Mouse (Mus musculus): ENCODE results near the gene Ppp4r1. TPM values are rescaled to one million over a fixed set of nuclear protein-coding genes. Genes with fewer than 3 reads are reported as not detected.

The Ppp4r1 gene
- total and polyA plus RNA-seq, 3 experiments, result 21.8 to 313 (median 34.3) TPM

GRCm38 (mm10) chr17:65851749-65852148 lies 69.4 kb downstream of the Ppp4r1 start:
- no peaks in the 10 kb centered on the region for H3K27me3 ChIP-seq (ENCODE audit: control insufficient read depth in 1 of 2, insufficient read depth in 2 of 2, low read length in 2 of 2)
- no peaks in the 10 kb centered on the region for H3K79me2 ChIP-seq (ENCODE audit: control insufficient read depth, insufficient read depth, low read length, poor library complexity)
- H3K36me3 ChIP-seq (ENCODE audit: control insufficient read depth in 1 of 2, insufficient read depth in 2 of 2, low read length in 2 of 2), result peaks cover 1 to 6% of the 10 kb centered on the region in 2 experiments
- H3K9ac ChIP-seq (ENCODE audit: control insufficient read depth, low read depth, low read length, poor library complexity, severe bottlenecking), result no peak overlapping the region
- no peak overlapping the region for H3K4me3 ChIP-seq (ENCODE audit: control insufficient read depth in 1 of 2, insufficient read depth in 1 of 2, low read depth in 2 of 2, low read length in 2 of 2)
- H3K27ac ChIP-seq (ENCODE audit: control insufficient read depth, low read depth, low read length), result no peak overlapping the region
- TF ChIP-seq CTCF (IDR thresholded peaks at IDR 0.05 in 2 of 3, conservative IDR thresholded peaks at IDR 0.05 in 1 of 3; ENCODE audit: control insufficient read depth in 1 of 3, insufficient read depth in 1 of 3, low read depth in 2 of 3, low read length in 3 of 3, poor library complexity in 1 of 3, severe bottlenecking in 1 of 3) (peak; percentile 24 to 53 (median 29); a peak in 4 of 6 replicates), MXI1 (IDR thresholded peaks at IDR 0.05; ENCODE audit: low read depth, low read length) (no peak), POLR2AphosphoS5 (IDR thresholded peaks at IDR 0.05; ENCODE audit: borderline replicate concordance, low read depth, low read length) (no peak), KAT2A (conservative IDR thresholded peaks at IDR 0.05; ENCODE audit: low read depth, low read length) (no peak), SMC3 (IDR thresholded peaks at IDR 0.05; ENCODE audit: low read depth, low read length) (peak; percentile 49), TAL1 (IDR thresholded peaks at IDR 0.05; ENCODE audit: low read length) (no peak), ZNF384 (IDR thresholded peaks at IDR 0.05; ENCODE audit: low read depth, low read length) (no peak), RAD21 (IDR thresholded peaks at IDR 0.05; ENCODE audit: low read depth, low read length) (peak; percentile 29), MAZ (IDR thresholded peaks at IDR 0.05; ENCODE audit: low read depth, low read length) (no peak), EP300 (IDR thresholded peaks at IDR 0.05; ENCODE audit: low read depth in 1 of 2, low read length in 2 of 2) (no peak), UBTF (IDR thresholded peaks at IDR 0.05; ENCODE audit: borderline replicate concordance, insufficient read depth, low read depth, low read length) (no peak), USF1 (IDR thresholded peaks at IDR 0.05; ENCODE audit: low read depth, low read length) (no peak), JUND (IDR thresholded peaks at IDR 0.05; ENCODE audit: low read depth, low read length) (no peak), CHD1 (IDR thresholded peaks at IDR 0.05; ENCODE audit: low read depth, low read length) (no peak), GATA1 (IDR thresholded peaks at IDR 0.05; ENCODE audit: low read depth, low read length) (no peak), MEF2A (IDR thresholded peaks at IDR 0.05; ENCODE audit: extremely low read depth, insufficient replicate concordance, low read depth, low read length, poor library complexity, severe bottlenecking) (no peak), MYB (IDR thresholded peaks at IDR 0.05; ENCODE audit: low read depth, low read length) (no peak), ZC3H11A (IDR thresholded peaks at IDR 0.05; ENCODE audit: low read depth, low read length) (no peak)
- peak; percentile 38 for DNase-seq (ENCODE audit: low read depth, low spot score)
- H3K4me1 ChIP-seq (ENCODE audit: control insufficient read depth in 1 of 2, insufficient read depth in 2 of 2, low read length in 2 of 2), result peaks cover 0 to under 1% of the 10 kb centered on the region in 2 experiments; a peak in 2 of 4 replicates
- H3K9me3 ChIP-seq (replicated peaks; ENCODE audit: insufficient read depth, low read length), result no peaks in the 10 kb centered on the region

DNA sequence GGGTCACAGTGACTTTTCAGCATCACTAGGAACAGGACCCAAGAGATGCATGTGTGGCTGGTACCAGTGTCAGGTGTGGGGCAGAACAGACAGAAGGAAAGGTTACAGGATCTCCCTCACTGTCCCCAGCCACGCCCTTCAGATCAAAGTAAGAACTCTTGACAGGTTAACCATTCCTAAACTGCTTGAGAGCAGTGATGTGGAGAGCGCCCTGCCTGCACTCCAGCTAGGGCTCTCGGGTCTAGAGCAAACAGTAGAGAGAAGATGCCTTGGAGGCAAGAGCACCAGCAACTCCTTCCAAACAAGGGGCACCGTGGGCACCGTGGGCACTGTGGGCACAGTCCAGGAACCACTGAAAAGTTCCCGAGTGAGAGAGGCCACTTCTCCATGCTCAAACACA lies 71.0 kb downstream of the Ppp4r1 start:
- Histone ChIP-seq H3K27ac (ENCODE audit: control insufficient read depth, low read depth, low read length) (no peak overlapping the region), H3K36me3 (ENCODE audit: control insufficient read depth in 1 of 2, insufficient read depth in 2 of 2, low read length in 2 of 2) (peaks cover 8 to 16% of the 10 kb centered on the region in 2 experiments)
- TF ChIP-seq MYB (IDR thresholded peaks at IDR 0.05; ENCODE audit: low read depth, low read length), result no peak
- TF ChIP-seq ZNF384 (IDR thresholded peaks at IDR 0.05; ENCODE audit: low read depth, low read length), result no peak
- TF ChIP-seq MEF2A (IDR thresholded peaks at IDR 0.05; ENCODE audit: extremely low read depth, insufficient replicate concordance, low read depth, low read length, poor library complexity, severe bottlenecking), result no peak
- TF ChIP-seq SIN3A (IDR thresholded peaks at IDR 0.05; ENCODE audit: low read length), result no peak
- TF ChIP-seq CHD1 (IDR thresholded peaks at IDR 0.05; ENCODE audit: low read depth, low read length), result no peak
- TF ChIP-seq NRF1 (IDR thresholded peaks at IDR 0.05; ENCODE audit: insufficient read depth, low read depth, low read length, poor library complexity, severe bottlenecking), result no peak
- TF ChIP-seq TBP (IDR thresholded peaks at IDR 0.05; ENCODE audit: low read depth, low read length), result no peak
- TF ChIP-seq NELFE (IDR thresholded peaks at IDR 0.05; ENCODE audit: low read depth, low read length), result no peak
- no peak for TF ChIP-seq MAZ (IDR thresholded peaks at IDR 0.05; ENCODE audit: low read depth, low read length)
- no peak for TF ChIP-seq ZC3H11A (IDR thresholded peaks at IDR 0.05; ENCODE audit: low read depth, low read length)
- TF ChIP-seq EP300 (IDR thresholded peaks at IDR 0.05; ENCODE audit: low read depth in 1 of 2, low read length in 2 of 2), result no peak
- no peak for TF ChIP-seq ZMIZ1 (IDR thresholded peaks at IDR 0.05; ENCODE audit: low read depth, low read length)

More for the DNA sequence above, 71.0 kb downstream of the Ppp4r1 start:
- no peaks in the 10 kb centered on the region for H3K79me2 ChIP-seq (ENCODE audit: control insufficient read depth, insufficient read depth, low read length, poor library complexity)
- no peaks in the 10 kb centered on the region for H3K9me3 ChIP-seq (replicated peaks; ENCODE audit: insufficient read depth, low read length)
- DNase-seq (ENCODE audit: low read depth, low spot score), result no peak
- no peaks in the 10 kb centered on the region for H3K27me3 ChIP-seq (ENCODE audit: control insufficient read depth in 1 of 2, insufficient read depth in 2 of 2, low read length in 2 of 2)
- H3K4me1 ChIP-seq (ENCODE audit: control insufficient read depth in 1 of 2, insufficient read depth in 2 of 2, low read length in 2 of 2), result peaks cover 10 to 14% of the 10 kb centered on the region in 2 experiments
- no peak overlapping the region for H3K9ac ChIP-seq (ENCODE audit: control insufficient read depth, low read depth, low read length, poor library complexity, severe bottlenecking)
- no peak overlapping the region for H3K4me3 ChIP-seq (ENCODE audit: control insufficient read depth in 1 of 2, insufficient read depth in 1 of 2, low read depth in 2 of 2, low read length in 2 of 2)

Measured in MEL (cell line).